Mouse (Mus musculus) bone marrow macrophage, adult 2 months (primary cell): Measurements from ENCODE around the gene Oxnad1. TPM values are rescaled to one million over a fixed set of nuclear protein-coding genes. Genes with fewer than 3 reads are reported as not detected.
A peak's percentile ranks its signal among the peaks of the same experiment; 100 is the strongest.
"Not testable (repeated sequence)": the region's sequence is repeated elsewhere in the genome, so short reads cannot be mapped to it uniquely, and the experiment has no call there.

Source experiments
- H3K27ac ChIP-seq: 2 replicates; pipeline ENCODE4 v1.5.1; 2012; ENCODE audit warnings: low read depth, low read length; ENCODE audit not compliant: insufficient read depth
- H3K4me1 ChIP-seq: 2 replicates; pipeline ENCODE4 v1.6.1; 2012; ENCODE audit warnings: low read length; ENCODE audit not compliant: control insufficient read depth, insufficient read depth
- H3K4me3 ChIP-seq: 2 replicates; pipeline ENCODE4 v1.5.1; 2012; ENCODE audit warnings: mild to moderate bottlenecking, low read length, moderate library complexity; ENCODE audit not compliant: insufficient read depth
- CTCF ChIP-seq: IDR thresholded peaks from 2 replicates; pipeline ENCODE4 v1.5.1; 2012; ENCODE audit warnings: low read depth, mild to moderate bottlenecking, low read length, moderate library complexity
- POLR2A ChIP-seq: IDR thresholded peaks from 2 replicates; pipeline ENCODE4 v1.6.1; 2012; ENCODE audit warnings: mild to moderate bottlenecking, low read depth, low read length, borderline replicate concordance
- polyA plus RNA-seq: library from polyadenylated mRNA; stranded (reverse); fragments of >200 nt; gene quantifications from 2 replicates; pipeline ENCODE4 v1.2.4, GENCODE M21; 2012; ENCODE audit not compliant: missing spikeins, insufficient read depth, insufficient read length

Gene Oxnad1
- polyA plus RNA-seq, 1 experiment = 12.9 TPM

DNA sequence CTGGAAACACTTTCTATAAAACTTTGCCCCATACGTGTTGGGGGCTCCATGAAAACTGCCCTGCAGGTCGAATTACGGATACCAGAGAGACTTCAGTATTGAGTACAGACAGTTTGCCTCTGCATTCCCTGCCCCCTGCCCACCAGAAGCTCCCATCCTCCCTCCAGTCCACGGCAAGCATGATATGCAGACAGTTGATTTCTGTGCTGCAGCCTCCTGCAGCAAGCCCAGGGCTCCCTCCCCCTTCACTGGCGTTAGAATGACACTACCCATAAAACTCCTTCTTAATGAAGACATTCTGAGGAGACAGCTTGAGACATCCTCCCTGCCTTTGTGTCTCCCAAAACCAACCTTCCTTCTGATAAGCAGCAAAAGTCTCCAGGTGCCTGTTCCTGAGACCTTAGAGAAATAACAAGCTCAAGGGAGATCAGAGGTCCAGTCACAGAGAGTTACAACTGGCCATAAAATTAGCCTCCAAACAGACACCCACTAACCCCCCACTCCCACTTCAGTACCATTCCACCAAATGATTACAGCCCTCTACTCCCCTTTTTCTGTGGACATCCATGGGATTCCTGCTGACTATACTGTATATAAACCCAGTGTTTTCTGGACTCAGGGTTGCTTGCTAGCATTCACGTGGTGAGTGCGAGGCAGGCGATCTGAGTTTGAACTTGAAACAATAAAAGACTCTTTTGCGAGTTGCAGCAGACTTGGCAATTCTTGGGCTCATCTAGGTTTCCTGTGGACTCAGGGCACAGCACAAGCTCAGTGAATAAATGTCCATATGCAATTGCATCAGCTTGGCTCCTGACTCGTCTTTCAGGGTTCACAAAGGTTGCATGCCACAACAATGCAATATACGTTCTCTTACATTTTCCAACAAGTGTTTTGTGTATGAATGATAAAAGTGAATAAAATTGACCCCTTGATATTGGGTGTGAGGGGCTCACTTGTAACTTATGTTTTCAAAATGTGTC lies 36.1 kb downstream of the Oxnad1 start:
- Histone ChIP-seq H3K27ac (no peak overlapping the region), H3K4me1 (no peaks in the 10 kb centered on the region), H3K4me3 (no peak overlapping the region)
- TF ChIP-seq CTCF (no peak), POLR2A (no peak)

DNA sequence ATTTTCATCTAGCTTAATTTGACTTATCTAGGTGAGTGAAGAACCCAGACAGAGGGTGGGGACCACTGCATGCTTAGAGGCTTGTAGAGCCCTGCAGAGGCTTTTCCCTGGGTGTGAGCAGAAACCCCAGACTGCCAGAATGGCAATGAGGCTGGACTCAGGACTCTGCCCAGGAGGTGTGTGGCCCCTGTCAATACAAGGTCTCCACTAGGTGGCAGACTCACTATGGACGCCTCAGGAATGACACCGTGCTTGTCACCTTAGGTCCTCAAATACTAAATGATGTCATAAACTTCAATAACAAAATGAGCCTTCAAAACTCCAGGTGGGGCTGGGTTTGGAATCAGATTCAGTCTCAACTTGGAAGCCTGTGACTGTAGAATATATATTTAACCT lies 36.7 kb downstream of the Oxnad1 start:
- H3K27ac ChIP-seq = no peak overlapping the region
- TF ChIP-seq POLR2A (no peak), CTCF (peak; percentile 62)
- no peak overlapping the region for H3K4me3 ChIP-seq
- no peaks in the 10 kb centered on the region for H3K4me1 ChIP-seq

DNA sequence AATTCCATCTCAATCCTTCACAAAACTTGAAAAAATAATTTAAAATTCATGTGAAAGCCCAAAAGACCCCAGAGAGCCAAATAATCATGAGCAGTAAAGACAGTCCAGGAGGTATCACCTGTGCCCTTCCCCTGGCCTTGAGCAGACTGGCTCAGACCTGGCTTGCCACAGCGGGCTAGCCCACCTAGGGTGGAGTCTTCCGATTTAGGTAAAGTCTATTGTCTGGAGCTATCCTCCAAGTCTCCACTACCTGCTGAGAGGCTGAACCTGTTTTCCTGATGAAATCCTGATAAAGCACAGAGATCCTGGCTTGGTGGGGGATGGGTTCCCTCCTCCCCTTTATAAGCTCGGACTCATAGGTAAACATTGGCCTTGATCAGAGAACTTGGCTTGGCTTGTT lies 39.1 kb downstream of the Oxnad1 start:
- Histone ChIP-seq H3K4me1 (no peaks in the 10 kb centered on the region), H3K4me3 (no peak overlapping the region), H3K27ac (no peak overlapping the region)
- TF ChIP-seq CTCF (no peak), POLR2A (no peak)

DNA sequence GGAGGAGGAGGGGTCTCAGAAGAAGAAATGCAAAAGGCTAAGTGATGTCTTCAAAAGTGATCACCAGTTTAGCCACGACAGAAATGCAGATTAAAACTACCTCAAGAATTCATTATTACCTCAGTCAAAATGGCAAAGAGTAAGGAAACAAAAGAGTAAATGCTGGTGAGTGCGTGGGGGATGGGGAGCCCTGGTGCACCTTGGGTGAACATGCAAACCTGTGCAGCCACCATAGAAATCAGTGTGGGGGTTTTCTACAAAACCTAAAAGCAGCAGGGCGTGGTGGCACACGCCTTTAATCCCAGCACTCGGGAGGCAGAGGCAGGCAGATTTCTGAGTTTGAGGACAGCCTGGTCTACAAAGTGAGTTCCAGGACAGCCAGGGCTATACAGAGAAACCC lies 40.1 kb downstream of the Oxnad1 start:
- not testable (repeated sequence) for H3K4me3 ChIP-seq, H3K27ac ChIP-seq, H3K4me1 ChIP-seq

DNA sequence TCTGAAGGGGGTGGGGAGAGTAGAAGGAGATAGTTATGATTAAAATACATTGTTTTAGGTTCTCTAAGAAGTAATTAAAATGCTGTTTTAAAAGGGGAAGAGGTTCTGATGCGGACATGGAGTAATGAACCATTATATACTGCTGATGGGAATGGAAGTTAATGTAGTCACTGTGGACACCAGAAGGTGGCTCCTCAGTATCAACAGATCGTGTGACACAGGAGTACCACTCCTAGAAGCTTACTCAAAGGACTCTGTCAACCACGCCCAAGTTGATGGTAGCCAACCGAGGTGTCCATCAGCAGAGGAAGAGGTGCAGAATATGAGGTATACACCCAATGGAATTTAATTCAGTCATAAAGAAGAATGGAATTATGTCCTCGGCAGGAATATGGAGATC lies 43.2 kb downstream of the Oxnad1 start:
- TF ChIP-seq POLR2A (no peak), CTCF (no peak)
- Histone ChIP-seq H3K4me1 (no peaks in the 10 kb centered on the region), H3K4me3 (no peak overlapping the region), H3K27ac (no peak overlapping the region)

DNA sequence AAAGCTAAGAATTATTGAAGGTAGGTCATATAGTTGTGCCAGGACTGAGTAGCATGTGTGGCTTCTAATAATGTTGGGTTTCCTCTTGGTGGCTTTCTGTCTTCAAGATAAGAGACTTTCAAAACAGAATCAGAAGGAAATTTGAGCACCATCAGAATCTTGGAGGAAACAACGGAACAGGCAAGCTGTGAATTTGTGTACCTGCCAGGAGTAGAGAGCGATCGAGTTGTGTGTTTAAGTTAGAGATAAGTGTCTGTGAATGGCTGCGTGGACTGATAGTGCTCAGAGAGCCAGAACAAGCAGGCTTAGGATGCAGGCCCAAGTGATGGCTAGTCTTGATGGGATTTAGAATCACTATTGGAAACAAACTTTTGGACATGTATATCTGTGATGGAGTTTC lies 46.7 kb downstream of the Oxnad1 start:
- H3K4me3 ChIP-seq = no peak overlapping the region
- TF ChIP-seq POLR2A (no peak), CTCF (no peak)
- H3K4me1 ChIP-seq = no peaks in the 10 kb centered on the region
- H3K27ac ChIP-seq = no peak overlapping the region

DNA sequence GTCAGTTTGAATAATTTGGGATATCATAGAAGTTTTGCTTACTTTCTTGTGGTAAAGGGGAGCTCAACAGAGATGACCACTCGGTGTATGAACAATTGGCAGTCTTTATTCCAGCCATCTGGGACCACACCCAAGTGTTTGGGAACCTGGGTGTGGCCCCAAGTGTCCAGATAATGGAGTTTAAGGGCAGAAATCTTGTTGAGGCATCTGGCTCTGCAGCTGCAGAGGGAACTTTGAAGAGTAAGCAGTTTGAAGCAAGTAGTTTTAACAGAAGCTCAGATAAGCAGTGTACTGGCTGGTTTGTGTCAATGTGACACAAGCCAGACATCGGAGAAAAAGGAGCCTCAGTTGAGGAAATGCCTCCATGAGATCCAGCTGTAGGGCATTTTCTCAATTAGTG lies 49.1 kb downstream of the Oxnad1 start:
- TF ChIP-seq POLR2A (no peak), CTCF (no peak)
- H3K4me1 ChIP-seq = no peaks in the 10 kb centered on the region
- no peak overlapping the region for H3K27ac ChIP-seq
- no peak overlapping the region for H3K4me3 ChIP-seq

DNA sequence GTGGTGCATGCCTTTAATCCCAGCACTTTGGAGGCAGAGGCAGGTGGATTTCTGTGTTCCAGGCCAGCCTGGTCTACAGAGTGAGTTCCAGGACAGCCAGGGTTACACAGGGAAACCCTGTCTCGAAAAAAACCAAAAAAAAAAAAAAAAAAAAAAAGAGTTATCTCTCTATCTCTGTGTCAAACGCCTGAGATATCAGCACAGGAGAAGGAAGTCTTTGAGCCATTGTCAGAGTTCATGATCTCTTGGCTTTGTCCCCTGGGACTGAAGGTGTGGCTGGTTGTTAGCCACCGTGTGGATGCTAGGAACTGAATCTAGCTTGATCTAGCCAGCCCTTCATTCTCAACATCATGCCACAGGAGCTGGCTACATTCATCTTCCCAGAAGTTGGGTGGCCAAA lies 51.3 kb downstream of the Oxnad1 start:
- not testable (repeated sequence) for H3K27ac ChIP-seq, H3K4me1 ChIP-seq, H3K4me3 ChIP-seq

DNA sequence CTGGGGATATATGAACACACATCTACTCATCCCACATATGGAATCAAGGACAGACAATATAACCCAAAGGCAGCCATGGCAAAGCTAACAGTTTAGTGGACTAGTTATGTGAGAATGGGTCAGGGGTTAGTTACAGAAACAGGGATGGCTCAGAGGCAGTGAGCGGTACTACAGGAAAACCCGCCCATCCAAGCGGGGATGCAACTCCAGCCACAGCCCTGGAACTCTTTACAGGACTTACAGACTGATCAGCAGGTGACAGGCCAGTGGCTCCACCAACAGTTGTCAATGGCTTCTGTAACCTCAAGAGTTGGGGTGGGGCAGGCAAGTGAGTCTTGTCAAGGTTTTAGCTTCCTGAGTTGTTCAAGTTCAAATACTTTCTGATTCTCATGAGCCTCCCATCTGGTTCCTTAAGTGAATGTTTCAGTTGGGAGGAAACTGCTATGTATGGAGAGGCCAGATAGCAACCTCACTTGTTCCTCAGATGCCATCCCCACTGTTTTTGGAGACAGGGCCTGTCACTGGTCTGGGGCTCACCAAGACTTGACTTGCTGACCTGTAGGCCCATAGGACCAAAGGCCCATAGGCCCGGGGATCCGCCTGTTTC lies 55.3 kb downstream of the Oxnad1 start:
- Histone ChIP-seq H3K4me1 (no peaks in the 10 kb centered on the region), H3K4me3 (no peak overlapping the region), H3K27ac (no peak overlapping the region)
- TF ChIP-seq CTCF (no peak), POLR2A (no peak)

DNA sequence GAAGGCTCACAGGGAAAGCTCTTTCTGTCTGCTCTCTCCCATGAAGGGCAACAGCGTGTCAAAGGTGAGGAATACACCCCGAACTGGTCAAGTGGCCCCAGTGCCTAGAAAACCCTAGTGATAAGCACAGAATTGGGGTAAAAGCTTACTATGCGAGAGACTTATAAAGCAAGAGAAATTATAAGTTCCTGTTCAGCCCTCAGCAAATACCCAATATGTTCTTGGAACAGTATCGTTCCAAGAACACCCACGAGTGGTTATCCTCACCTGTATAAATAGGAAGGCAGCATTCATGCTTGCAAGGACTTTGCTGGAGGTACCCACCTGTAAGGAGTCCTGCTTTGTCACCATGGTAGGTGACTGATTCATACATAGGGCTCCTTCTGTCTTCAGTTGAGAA lies 56.5 kb downstream of the Oxnad1 start, which contains the start of gene Msmb:
TSS of gene Msmb (plus strand) at position 301 of the 400 bp plus-strand sequence.
- no peak within 1 kb of the TSS for H3K4me3 ChIP-seq
- TF ChIP-seq POLR2A (no peak), CTCF (no peak)
- H3K4me1 ChIP-seq = no peaks in the 10 kb centered on the region
- no peak within 1 kb of the TSS for H3K27ac ChIP-seq
